Comparison of ENCODE assay signal across 22 mouse cellular contexts in the genomic region with DNA sequence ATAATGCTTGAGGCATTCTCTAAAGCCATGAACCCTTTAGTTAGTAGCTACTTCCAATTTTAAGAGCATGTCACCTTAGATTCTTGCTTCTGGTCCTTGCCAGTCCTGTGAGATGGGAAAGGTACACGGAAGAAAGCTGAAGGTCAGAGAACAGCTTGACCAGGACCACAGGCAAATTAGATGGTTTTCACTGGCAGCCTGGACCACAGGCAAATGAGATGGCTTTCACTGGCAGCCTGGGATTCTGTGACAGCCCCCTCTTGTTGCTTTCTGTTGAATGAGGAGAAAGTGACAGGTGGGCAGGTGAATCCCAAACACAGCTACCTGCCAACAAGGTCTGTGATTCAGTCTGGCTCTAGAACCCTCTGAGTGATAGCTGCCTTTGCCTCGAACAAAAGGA. TPM values are rescaled to one million over a fixed set of nuclear protein-coding genes. Genes with fewer than 3 reads are reported as not detected.
DNase-seq lines count a peak whose midpoint lies in the region; ATAC-seq and TF ChIP-seq lines count a peak whose summit lies in the region.
"Had no signal": no experiment of that assay in that cellular context is flagged by ENCODE, and none has a peak within 500 bp of the region (broad histone marks: within the 10 kb centered on the region; RNA-seq: fewer than 3 reads in every experiment).

No protein-coding gene starts in this region.

- H3K27ac ChIP-seq in cerebellum, adult 2 months (ENCODE audit: insufficient read depth, low read length) = no peak overlapping the region
- H3K27ac ChIP-seq in gastrocnemius, adult 2 months = 0 out of 2 replicates have a peak overlapping the region, but pooled peaks have one; percentile 3
- 0 out of 2 replicates have a peak overlapping the region, but pooled peaks have one; percentile 33 for H3K27ac ChIP-seq in lung, embryonic 15.5 days
- H3K27ac ChIP-seq: embryonic facial prominence, embryonic 13.5 days; embryonic facial prominence, embryonic 15.5 days; forebrain, embryonic 13.5 days; forebrain, embryonic 15.5 days had no signal

- no peaks in the 10 kb centered on the region for H3K27me3 ChIP-seq in cerebellum, adult 2 months (ENCODE audit: control insufficient read depth, insufficient read depth, low read length)
- no peaks in the 10 kb centered on the region for H3K27me3 ChIP-seq in lung, embryonic 15.5 days
- H3K27me3 ChIP-seq: embryonic facial prominence, embryonic 13.5 days; embryonic facial prominence, embryonic 15.5 days; forebrain, embryonic 13.5 days; forebrain, embryonic 15.5 days had no signal

- no peaks in the 10 kb centered on the region for H3K9me3 ChIP-seq in lung, embryonic 15.5 days
- H3K9me3 ChIP-seq: embryonic facial prominence, embryonic 13.5 days; embryonic facial prominence, embryonic 15.5 days; forebrain, embryonic 13.5 days; forebrain, embryonic 15.5 days had no signal

- TF ChIP-seq POLR2A in cerebellum, adult 2 months (IDR thresholded peaks at IDR 0.05; ENCODE audit: borderline replicate concordance, insufficient read depth, low read length) = no peak

- H3K4me1 ChIP-seq in cerebellum, adult 2 months (ENCODE audit: control insufficient read depth, insufficient read depth, low read length) = no peaks in the 10 kb centered on the region
- H3K4me1 ChIP-seq in lung, embryonic 15.5 days = peaks cover 23% of the 10 kb centered on the region

- no peak overlapping the region for H3K9ac ChIP-seq in lung, embryonic 15.5 days
- H3K9ac ChIP-seq: embryonic facial prominence, embryonic 13.5 days; embryonic facial prominence, embryonic 15.5 days; forebrain, embryonic 13.5 days; forebrain, embryonic 15.5 days; forebrain, postnatal 0 days had no signal

- intact Hi-C loops in gastrocnemius, adult 2 months (cut with DNase I) = no loop called here

- no peak for TF ChIP-seq CTCF in cerebellum, adult 2 months (IDR thresholded peaks at IDR 0.05; ENCODE audit: borderline replicate concordance, insufficient read depth, low read depth, low read length)
- no peak for TF ChIP-seq CTCF in gastrocnemius, adult 2 months (IDR thresholded peaks at IDR 0.05)

- H3K4me2 ChIP-seq in lung, embryonic 15.5 days = no peak overlapping the region
- H3K4me2 ChIP-seq: embryonic facial prominence, embryonic 13.5 days; embryonic facial prominence, embryonic 15.5 days; forebrain, embryonic 13.5 days; forebrain, embryonic 15.5 days had no signal

- 31% methylated on average over 2 of the region's 2 CpGs for WGBS in cerebellum, adult 2 months
- 56% methylated on average over 2 of the region's 2 CpGs for WGBS in lung, embryonic 15.5 days

- peak; percentile 38 for DNase-seq in cerebellum, postnatal 10 days
- no peak for DNase-seq in cerebellum, adult 2 months
- DNase-seq in gastrocnemius, adult 2 months = no peak
- DNase-seq in gastrocnemius, postnatal 10 days = no peak
- DNase-seq in lung, postnatal 10 days = no peak
- no peak for DNase-seq in kidney, adult 18-20 months
- DNase-seq: adrenal gland, adult 2 months; adrenal gland, postnatal 10 days; adrenal gland, postnatal 25 days; B cell, adult 2 months; cerebellum, adult 11 months; cerebellum, adult 18-20 months; cerebellum, adult 9-11 months; cerebellum, postnatal 36 days; embryo, embryonic 11 days had no signal

- H3K4me3 ChIP-seq in cerebellum, adult 2 months (replicated peaks; ENCODE audit: insufficient read depth, low read depth, low read length) = no peak overlapping the region
- no peak overlapping the region for H3K4me3 ChIP-seq in gastrocnemius, adult 2 months
- no peak overlapping the region for H3K4me3 ChIP-seq in lung, embryonic 15.5 days
- H3K4me3 ChIP-seq: embryonic facial prominence, embryonic 13.5 days; embryonic facial prominence, embryonic 15.5 days; forebrain, embryonic 13.5 days; forebrain, embryonic 15.5 days had no signal

- no peak for ATAC-seq in lung, embryonic 15.5 days (ENCODE audit: borderline replicate concordance, extremely low read depth, low FRiP score, low TSS enrichment)
- ATAC-seq: CD4-positive, CD25-positive, alpha-beta regulatory T cell, adult 4 months had no signal

- H3K36me3 ChIP-seq in lung, embryonic 15.5 days = no peaks in the 10 kb centered on the region
- H3K36me3 ChIP-seq: embryonic facial prominence, embryonic 13.5 days; embryonic facial prominence, embryonic 15.5 days; forebrain, embryonic 15.5 days had no signal

RNA-seq across cellular contexts. Expression of a gene that starts 33.4 kb away (rescaled TPM):
- polyA plus RNA-seq in cerebellum, adult 2 months (2012; rRNA removed) = 156 and 163 TPM in 2 replicates
- total RNA-seq in gastrocnemius, adult 2 months (2021) = 10 to 100 TPM; 87.9 to 93.4 TPM
- 100 to 1,000 TPM; 152 to 168 TPM for total RNA-seq in gastrocnemius, postnatal 10 days (2021)
- 40.8 and 43.2 TPM in 2 replicates for polyA plus RNA-seq in lung, embryonic 15.5 days (2015; fragmentation: Nextera tagmentation; extraction: Ambion mirVana)

Comparison
In these comparisons a context has a peak if more than half of its experiments do, and no peak if none do; other contexts are left out.
1. DNase-seq: peak in cerebellum, postnatal 10 days (2 of 2); none in cerebellum, adult 2 months (0 of 2), gastrocnemius, adult 2 months (single experiment), gastrocnemius, postnatal 10 days (single experiment), lung, postnatal 10 days (single experiment) and kidney, adult 18-20 months (single experiment).